Mouse (Mus musculus): Measurements from ENCODE around the gene Rap1b.
"Not testable (repeated sequence)": the region's sequence is repeated elsewhere in the genome, so short reads cannot be mapped to it uniquely, and the experiment has no call there.

Rap1b gene

DNA sequence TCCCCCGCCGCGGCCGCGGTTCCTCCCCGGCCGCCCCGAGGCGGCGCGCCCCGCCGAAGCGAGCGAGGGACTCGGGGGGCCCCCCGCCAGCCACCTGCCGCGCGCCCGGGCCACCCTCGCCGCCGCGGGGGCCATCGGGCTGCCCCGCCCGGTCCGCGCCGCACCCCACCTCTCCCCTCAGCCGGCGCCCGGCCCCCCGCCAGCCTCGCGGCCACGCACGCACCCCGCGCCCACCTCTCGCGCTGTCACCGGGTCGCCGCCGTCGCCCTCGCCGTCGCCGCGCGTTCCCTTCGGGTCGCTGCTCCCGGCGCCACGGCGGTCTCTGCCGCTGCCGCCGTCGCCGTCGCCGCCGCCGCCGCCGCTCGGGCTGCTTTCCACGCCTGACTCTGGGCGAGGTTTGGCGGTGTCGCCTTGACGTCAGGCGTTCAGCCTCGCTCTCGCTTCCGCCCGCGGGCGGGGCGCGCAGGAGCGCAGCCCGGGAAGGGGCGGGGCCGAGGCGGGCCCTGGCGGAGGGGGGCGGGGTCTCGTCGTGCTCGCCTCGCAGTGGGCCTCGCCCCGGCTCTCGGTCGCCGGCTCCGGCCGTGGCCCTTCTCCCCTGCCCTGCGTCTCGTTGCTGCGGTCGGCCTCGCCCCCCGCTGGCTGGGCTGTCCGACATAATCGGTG, at the start of gene Rap1b:
Rap1b (minus strand) TSS at position 439 of the 663 bp plus-strand sequence.
- peak; percentile 94 to 95 for DNase-seq

DNA sequence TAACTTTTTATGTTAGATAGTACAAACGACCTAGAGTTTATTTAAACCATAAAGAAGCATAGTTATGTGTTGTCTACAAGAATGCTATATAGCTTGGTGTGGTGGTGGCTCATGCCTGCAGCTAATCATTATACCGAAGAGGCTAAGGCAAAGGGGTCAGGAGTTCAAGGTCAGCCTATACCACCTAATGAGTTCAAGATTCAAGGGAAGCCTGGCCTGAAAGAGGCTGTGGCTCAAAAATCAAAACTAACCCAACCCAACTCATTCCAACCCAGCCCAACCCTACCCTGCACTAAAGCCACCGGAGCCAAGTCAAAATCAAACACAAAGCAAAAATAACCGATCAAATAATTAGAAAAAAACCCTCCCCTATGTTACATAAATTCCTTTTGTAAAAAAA, 49.4 kb upstream of the Rap1b start:
- no peak for DNase-seq

- no peak for DNase-seq
Observed at GRCm38 (mm10) chr10:117894114-117895035, 48.5 kb upstream of the Rap1b start.

DNA sequence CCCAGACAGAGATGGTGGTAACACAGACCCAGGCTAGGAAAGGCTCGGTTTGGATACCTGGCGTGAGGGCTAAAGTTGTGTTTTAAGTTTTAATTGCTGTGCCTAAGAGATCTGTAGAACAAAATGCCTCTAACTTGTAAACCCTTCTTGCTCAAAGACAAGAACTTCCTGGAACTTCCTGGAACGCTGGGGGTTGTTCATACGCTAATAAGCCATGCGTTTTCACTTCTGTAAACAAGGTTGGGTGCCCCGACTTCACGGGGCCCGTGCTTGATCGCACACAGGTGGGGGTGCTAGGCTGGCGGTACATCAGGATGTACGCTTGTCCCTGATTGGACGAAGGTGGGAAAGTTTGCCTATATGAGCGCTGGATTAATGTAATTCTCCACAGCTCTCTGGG, 47.3 kb upstream of the Rap1b start:
- not testable (repeated sequence) for DNase-seq

DNA sequence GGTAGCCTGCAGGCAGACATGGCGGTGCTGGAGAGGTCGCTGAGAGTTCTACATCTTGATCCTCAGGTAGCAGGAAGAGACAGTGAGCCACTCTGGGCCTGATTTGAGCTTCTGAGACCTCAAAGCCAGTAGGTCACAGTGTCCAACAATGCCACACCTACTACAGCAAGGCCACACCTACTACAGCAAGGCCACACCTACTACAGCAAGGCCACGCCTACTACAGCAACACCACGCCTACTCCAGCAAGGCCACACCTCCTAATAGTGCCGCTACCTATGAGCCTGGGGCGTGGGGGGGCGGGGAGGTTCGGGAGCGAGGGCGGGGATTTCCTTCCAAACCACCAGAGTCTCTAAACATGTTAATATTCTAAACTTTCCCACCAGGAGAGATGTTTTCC, 45.5 kb upstream of the Rap1b start:
- DNase-seq, result no peak

DNA sequence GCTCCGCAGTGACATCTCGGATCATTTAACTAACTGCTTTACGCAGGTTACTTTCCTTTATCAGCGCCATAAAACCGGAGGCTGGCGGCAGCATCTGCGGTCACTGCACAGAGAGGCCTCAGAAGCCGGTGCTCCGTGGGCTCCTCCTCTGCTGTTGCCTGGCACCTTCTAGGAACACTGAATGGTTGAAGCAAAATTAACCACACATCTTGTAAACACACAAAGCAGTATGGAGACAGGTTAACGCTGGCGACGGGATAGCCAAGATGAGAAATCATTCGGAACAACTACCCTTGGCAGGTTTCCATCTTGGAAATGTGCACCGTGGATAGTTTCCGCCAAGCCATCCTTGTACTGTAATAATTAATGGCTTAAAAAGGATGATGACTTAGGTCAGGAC, 43.0 kb upstream of the Rap1b start:
- DNase-seq, result peak; percentile 17 to 55

- no peak for DNase-seq
Observed at GRCm38 (mm10) chr10:117885358-117885757, 39.5 kb upstream of the Rap1b start.

DNA sequence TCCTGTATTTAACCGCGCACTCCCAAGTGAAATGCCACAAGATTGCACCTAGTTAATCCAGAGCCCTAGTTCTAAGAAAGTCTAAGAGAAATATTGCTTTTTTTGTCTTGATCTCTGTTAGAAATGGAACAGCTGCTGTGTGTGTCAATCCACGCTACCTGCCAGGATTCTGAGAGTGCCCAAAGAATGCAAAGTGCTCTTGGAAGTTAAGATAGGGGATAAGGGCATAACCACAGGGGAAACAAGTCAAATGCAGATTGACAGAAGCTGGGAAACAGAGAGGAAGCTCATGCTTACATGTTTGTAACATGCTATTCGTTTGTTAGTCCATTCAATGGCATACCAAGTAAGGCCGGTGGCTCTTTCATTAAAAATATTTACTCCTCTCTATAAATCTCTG, 38.9 kb upstream of the Rap1b start:
- no peak for DNase-seq

GRCm38 (mm10) chr10:117883438-117883837, 37.6 kb upstream of the Rap1b start:
- no peak for DNase-seq

DNA sequence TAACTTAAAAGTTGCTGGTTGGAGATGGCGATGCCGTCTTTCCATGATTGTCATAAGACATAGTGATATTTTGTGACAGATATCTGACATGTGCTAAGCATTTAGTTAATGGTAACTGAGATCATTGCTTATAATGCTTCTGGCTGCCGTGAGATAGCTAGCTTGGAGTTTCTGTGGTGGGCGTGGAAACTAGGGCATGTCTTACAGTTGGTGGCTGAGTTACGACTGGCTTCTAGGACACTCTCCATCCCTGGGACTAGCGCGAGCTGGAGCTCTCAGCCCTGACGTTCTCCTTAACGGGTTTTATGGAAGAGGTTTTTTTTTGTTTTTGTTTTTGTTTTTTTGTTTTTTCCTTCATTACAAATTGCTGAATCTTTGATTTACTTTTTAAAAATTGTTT, 32.8 kb upstream of the Rap1b start:
- DNase-seq, result no peak

GRCm38 (mm10) chr10:117876801-117877200, 31.0 kb upstream of the Rap1b start:
- DNase-seq, result no peak

DNA sequence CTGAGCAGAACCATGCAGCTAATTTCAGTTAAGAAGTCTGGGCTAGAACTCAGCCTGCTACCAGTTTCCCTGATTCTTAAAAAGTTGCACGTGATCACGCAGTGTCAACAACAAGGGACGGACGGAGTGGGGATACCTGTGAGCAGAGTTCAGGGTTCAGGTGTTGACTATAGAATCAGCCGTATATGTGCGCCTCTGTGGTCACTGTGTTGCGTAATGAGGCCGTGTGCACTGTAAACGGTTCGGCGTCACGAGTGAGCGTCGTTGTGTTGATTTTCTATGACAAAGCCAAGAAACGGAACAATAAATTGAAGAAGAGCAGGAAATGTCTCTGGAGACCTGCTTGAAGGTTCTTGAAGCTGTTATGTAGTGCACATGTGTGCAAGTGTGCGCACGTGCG, 30.6 kb upstream of the Rap1b start:
- DNase-seq, result no peak

DNA sequence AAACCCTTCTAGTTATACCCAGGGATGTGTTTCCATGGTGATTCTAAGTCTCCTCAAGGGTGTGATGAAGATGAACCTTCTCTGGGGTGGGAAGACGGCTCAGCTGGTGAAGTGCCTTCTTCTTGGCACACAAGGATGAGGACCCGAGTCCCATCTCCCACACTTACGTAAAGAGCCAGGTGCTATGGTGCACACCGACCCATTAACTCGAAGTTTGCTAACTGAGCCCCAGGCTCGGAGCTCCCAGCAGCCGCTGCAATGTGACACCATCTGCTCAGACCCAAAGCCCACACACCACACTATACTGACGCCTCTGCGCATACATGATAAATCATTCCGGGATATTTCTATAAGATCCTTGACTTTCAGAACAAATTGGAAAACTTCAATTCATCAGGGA, 29.1 kb upstream of the Rap1b start:
- no peak for DNase-seq

- no peak for DNase-seq
Observed at GRCm38 (mm10) chr10:117873952-117874351, 28.1 kb upstream of the Rap1b start.

DNA sequence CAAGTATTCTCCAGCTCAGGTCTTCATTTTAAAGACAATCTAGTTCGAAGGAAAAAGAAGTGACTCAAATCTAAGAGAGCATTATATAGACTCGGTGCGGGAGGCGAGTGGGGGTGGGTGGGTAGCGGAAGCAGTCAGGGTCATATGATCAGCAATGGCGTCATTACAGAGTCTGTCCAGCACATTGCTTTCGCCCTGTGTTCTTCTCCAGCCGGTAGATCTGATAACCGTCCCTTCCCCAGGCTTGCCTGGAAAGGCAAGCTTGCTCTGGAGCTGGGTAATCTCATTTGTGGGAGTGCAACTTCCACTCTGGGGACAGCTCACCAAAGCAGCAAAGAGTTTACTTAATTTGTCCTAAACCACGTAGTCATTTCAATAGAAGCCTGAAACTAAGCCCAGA, 26.6 kb upstream of the Rap1b start:
- DNase-seq, result no peak

GRCm38 (mm10) chr10:117867301-117867700, 21.5 kb upstream of the Rap1b start:
- no peak for DNase-seq

DNA sequence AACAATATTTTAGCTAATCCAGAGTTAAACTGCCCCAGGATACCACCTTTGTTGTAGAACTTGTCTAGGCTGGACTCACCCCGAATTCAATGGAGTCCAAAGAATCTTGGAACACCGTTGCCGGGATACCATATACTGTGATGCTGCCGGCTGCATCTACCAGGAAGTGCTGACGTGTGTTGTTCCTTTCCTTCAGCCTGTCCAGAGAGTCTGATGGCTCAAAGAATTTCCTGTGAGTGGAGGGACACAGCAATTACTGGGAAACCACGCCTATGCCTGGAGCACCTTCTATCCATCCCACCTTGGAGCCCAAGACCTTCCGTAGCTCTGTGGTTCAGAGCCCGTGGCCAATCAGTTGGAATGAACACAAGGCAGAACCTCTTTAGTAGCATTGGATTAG, 20.8 kb upstream of the Rap1b start:
- no peak for DNase-seq

DNA sequence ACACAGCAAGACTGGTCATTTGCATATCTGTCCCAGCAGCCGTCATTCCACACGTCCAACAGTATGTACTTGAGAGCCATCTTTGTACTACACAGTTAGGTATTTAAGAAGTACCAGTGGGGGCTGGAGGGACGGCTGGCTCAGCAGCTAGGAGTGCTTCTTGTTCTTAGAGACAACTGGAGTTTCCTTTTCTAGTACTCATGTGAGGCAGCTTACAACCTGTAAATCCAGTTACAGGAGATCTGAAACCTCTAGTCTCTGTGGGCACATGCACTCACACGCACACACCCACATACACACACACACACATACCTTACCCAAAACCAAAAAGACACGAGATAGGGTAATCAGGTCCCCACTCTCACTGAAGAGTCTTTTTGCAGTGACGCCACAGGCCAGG, 18.9 kb upstream of the Rap1b start:
- no peak for DNase-seq

DNA sequence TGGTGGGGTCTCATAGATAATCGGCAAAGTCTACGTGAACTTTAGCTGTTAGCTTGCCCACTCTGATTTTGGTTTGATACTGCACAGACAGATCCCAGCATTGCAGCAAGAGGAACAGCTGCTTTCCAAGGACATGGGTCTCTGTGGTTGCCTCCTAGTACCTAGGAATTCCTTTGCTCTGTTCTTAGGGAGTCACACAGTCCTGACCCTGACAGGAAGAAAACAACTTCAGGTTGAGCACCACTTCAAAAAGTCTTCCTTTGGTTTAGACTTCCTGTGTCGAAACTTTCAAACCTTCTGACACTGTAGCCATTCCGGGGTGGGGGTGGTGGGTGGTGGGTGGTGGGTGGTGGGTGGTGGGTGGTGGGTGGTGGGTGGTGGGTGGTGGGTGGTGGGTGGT, 18.4 kb upstream of the Rap1b start:
- no peak for DNase-seq

- DNase-seq, result no peak
Observed at GRCm38 (mm10) chr10:117862014-117862580, 16.3 kb upstream of the Rap1b start.

GRCm38 (mm10) chr10:117860958-117861357, 15.1 kb upstream of the Rap1b start:
- DNase-seq, result no peak

DNA sequence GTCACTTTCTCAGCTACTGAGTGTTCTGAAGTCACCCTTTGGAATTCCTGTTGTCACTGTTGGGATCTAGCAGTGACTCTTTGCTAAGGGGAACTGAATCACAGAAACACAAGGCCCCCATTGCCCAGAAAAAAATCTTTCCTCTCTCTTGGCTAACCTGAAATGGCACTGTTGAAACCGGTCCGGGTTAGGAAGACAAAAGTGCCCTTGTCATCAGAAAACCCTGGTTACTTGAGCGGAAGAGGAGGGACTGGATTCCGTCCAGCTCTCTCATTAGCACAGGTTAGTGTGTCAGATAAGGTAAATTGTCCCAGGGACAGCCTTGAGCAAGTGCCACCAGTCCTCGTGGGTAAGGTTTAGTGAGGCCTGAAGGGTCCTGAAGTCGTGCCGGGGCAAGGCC, 14.5 kb upstream of the Rap1b start:
- DNase-seq, result no peak

DNA sequence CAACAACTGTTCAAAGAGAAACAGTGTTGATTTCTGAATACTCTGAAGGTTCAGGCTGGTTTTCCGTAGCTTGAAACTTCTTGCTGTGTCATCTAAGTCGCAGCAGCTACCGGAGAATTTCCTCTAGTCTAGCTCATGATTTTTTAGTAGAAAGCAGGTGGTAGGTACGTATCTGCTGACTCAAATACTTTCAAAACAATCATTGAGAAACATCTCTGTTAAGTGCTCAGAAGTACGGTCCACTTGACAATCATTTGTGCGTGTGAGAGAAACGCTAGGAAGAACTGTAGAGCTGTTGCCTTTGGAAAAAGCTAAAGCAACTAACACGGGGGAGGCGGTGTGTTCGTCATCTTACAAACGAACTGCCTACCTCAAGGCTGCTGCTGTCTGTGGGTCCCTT, 14.0 kb upstream of the Rap1b start:
- DNase-seq, result no peak

- DNase-seq, result no peak
Observed at GRCm38 (mm10) chr10:117858241-117858640, 12.4 kb upstream of the Rap1b start.

All from kidney, adult 8-10 months (tissue).